Mouse (Mus musculus) G1E (cell line): ENCODE results near the gene Clic1.

Source experiments
- CTCF ChIP-seq: IDR thresholded peaks from 2 replicates; pipeline ENCODE4 v1.5.1; 2012; ENCODE audit warnings: low read depth, low read length, inconsistent platforms, mixed read lengths
- GATA1 ChIP-seq: IDR thresholded peaks from 2 replicates; pipeline ENCODE4 v1.6.1; 2012; ENCODE audit warnings: borderline replicate concordance, low read length, inconsistent platforms, mixed read lengths
- GATA2 ChIP-seq: IDR thresholded peaks from 2 replicates; pipeline ENCODE4 v1.6.1; 2012; ENCODE audit warnings: low read depth, low read length, inconsistent platforms, borderline replicate concordance
- TAL1 ChIP-seq: conservative IDR thresholded peaks from 2 replicates; pipeline ENCODE4 v1.6.1; 2012; ENCODE audit warnings: low read depth, low read length, inconsistent platforms, mixed read lengths

GRCm38 (mm10) chr17:35013221-35013620 is 36.5 kb upstream of the Clic1 start:
- TF ChIP-seq CTCF (no peak), TAL1 (no peak), GATA1 (no peak), GATA2 (no peak)
